Mouse (Mus musculus): ENCODE measurements around the gene Kpnb1.

GRCm38 (mm10) chr11:97175499-97175898, 12.2 kb downstream of the Kpnb1 start:
- TF ChIP-seq POLR2A (IDR thresholded peaks at IDR 0.05; ENCODE audit: low read depth, low read length): no peak
- TF ChIP-seq CTCF (IDR thresholded peaks at IDR 0.05; ENCODE audit: extremely low read depth, insufficient read depth, insufficient read length, insufficient replicate concordance): no peak
